Mouse (Mus musculus): ENCODE data around the gene Hivep1.

- TF ChIP-seq CTCF (conservative IDR thresholded peaks at IDR 0.05; ENCODE audit: low read length) (no peak), NANOG (IDR thresholded peaks at IDR 0.05; ENCODE audit: borderline replicate concordance, low read length) (no peak), POU5F1 (IDR thresholded peaks at IDR 0.05; ENCODE audit: borderline replicate concordance, low read length) (no peak)
Observed at GRCm38 (mm10) chr13:42064257-42064656, 12.4 kb downstream of the Hivep1 start.

Measured in E14TG2a.4 (cell line).